Mouse (Mus musculus): ENCODE measurements around the gene Rbbp8nl.

The Rbbp8nl gene

DNA sequence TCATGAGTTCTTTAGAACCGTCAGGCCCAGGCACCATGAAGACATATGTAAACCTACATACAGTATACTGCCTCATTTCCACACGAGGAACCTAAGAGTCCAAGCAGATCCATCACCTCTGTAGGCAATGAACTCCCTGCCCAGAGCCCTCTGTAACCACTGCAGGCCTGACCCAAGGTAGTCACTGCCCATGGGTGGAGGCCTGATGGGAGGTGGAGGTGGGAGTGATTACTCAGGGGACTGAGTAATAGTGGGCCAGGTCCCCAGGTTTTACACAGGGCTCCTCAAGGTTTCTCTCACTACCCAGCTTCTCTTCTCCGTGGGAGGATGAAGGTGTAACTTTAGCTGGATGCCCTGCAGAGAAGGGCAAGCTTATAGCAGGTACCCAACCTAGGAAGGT is 60.5 kb downstream of the Rbbp8nl start:
- DNase-seq (ENCODE audit: low spot score), result no peak

DNA sequence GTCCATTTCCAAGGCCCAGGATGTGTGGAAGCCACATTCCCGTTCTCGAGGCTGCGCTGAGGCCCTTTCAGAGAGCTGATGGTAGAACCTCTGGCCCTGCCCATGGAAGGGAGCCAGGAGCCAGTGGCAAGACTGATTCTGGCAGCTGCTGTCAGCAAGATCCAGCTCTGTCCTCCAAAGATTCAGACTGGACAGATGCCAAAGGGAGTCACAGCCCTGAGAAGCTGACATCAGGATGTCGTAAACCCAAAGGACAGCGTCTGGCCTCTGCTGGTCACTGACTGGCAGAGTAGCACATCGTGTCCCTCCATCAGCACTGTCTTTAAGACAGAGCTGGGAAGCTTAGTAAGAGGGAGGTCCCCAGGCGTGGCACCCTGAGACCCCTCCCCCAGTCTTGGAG is 61.1 kb downstream of the Rbbp8nl start:
- no peak for DNase-seq (ENCODE audit: low spot score)

GRCm38 (mm10) chr2:180228060-180228458 is 61.6 kb downstream of the Rbbp8nl start:
- no peak for DNase-seq (ENCODE audit: low spot score)
